Mouse (Mus musculus): ENCODE measurements at regions not wholly inside any gene's neighbourhood (a gene's known extent, or its start where the extent isn't known, plus 50 kb on each side); places are given as distances from the start of the nearest gene placed in this dataset.

GRCm38 (mm10) chr12:96748868-96749615, 1057.0 kb downstream of the Flrt2 start:
- no peaks in the 10 kb centered on the region for H3K36me3 ChIP-seq (ENCODE audit: control insufficient read depth, insufficient read depth, low read length)
- H3K9me3 ChIP-seq (ENCODE audit: control insufficient read depth, low read length) = no peaks in the 10 kb centered on the region
- no peaks in the 10 kb centered on the region for H3K4me1 ChIP-seq (ENCODE audit: control insufficient read depth, insufficient read depth, low read length)
- H3K9ac ChIP-seq (ENCODE audit: low read length) = no peak overlapping the region
- no peak for DNase-seq (ENCODE audit: low spot score, missing footprints)
- WGBS = 83% methylated on average over 5 of the region's 5 CpGs
- no peak overlapping the region for H3K4me3 ChIP-seq (ENCODE audit: low read depth, low read length)
- ATAC-seq (ENCODE audit: low FRiP score) = no peak
- H3K27ac ChIP-seq (ENCODE audit: low read depth, low read length) = no peak overlapping the region
- no peak overlapping the region for H3K4me2 ChIP-seq
- H3K27me3 ChIP-seq (ENCODE audit: control insufficient read depth, insufficient read depth, low read length) = no peaks in the 10 kb centered on the region

- Histone ChIP-seq H3K27me3 (ENCODE audit: control insufficient read depth, insufficient read depth, low read length) (no peaks in the 10 kb centered on the region), H3K27ac (ENCODE audit: low read depth, low read length) (no peak overlapping the region), H3K4me3 (ENCODE audit: low read depth, low read length) (no peak overlapping the region), H3K9me3 (ENCODE audit: control insufficient read depth, low read length) (no peaks in the 10 kb centered on the region), H3K36me3 (ENCODE audit: control insufficient read depth, insufficient read depth, low read length) (no peaks in the 10 kb centered on the region), H3K4me1 (ENCODE audit: control insufficient read depth, insufficient read depth, low read length) (no peaks in the 10 kb centered on the region), H3K4me2 (no peak overlapping the region), H3K9ac (ENCODE audit: low read length) (no peak overlapping the region)
- ATAC-seq (ENCODE audit: low FRiP score) (peak; percentile 68), DNase-seq (ENCODE audit: low spot score, missing footprints) (peak; percentile 86)
- 25% methylated on average over 5 of the region's 5 CpGs for WGBS
Observed at GRCm38 (mm10) chr12:96754714-96755113, 1062.7 kb downstream of the Flrt2 start.

- H3K4me3 ChIP-seq (ENCODE audit: low read depth, low read length) = no peak overlapping the region
- no peaks in the 10 kb centered on the region for H3K27me3 ChIP-seq (ENCODE audit: control insufficient read depth, insufficient read depth, low read length)
- DNase-seq (ENCODE audit: low spot score, missing footprints) (no peak), ATAC-seq (ENCODE audit: low FRiP score) (no peak)
- H3K27ac ChIP-seq (ENCODE audit: low read depth, low read length) = no peak overlapping the region
- WGBS = 63% methylated on average over 5 of the region's 5 CpGs
- no peak overlapping the region for H3K4me2 ChIP-seq
- H3K9me3 ChIP-seq (ENCODE audit: control insufficient read depth, low read length) = no peaks in the 10 kb centered on the region
- no peaks in the 10 kb centered on the region; the same call in 1 of the 2 replicates for H3K4me1 ChIP-seq (ENCODE audit: control insufficient read depth, insufficient read depth, low read length)
- H3K9ac ChIP-seq (ENCODE audit: low read length) = no peak overlapping the region
- H3K36me3 ChIP-seq (ENCODE audit: control insufficient read depth, insufficient read depth, low read length) = no peaks in the 10 kb centered on the region
Observed at GRCm38 (mm10) chr12:96763153-96763552, 1071.1 kb downstream of the Flrt2 start.

GRCm38 (mm10) chr12:96763621-96764020, 1071.6 kb downstream of the Flrt2 start:
- Histone ChIP-seq H3K27ac (ENCODE audit: low read depth, low read length) (no peak overlapping the region), H3K27me3 (ENCODE audit: control insufficient read depth, insufficient read depth, low read length) (no peaks in the 10 kb centered on the region), H3K9me3 (ENCODE audit: control insufficient read depth, low read length) (no peaks in the 10 kb centered on the region), H3K4me1 (ENCODE audit: control insufficient read depth, insufficient read depth, low read length) (no peaks in the 10 kb centered on the region; the same call in 1 of the 2 replicates), H3K9ac (ENCODE audit: low read length) (no peak overlapping the region), H3K4me3 (ENCODE audit: low read depth, low read length) (no peak overlapping the region), H3K4me2 (no peak overlapping the region), H3K36me3 (ENCODE audit: control insufficient read depth, insufficient read depth, low read length) (no peaks in the 10 kb centered on the region)
- WGBS = 84% methylated on average over 2 of the region's 2 CpGs
- ATAC-seq (ENCODE audit: low FRiP score) (no peak), DNase-seq (ENCODE audit: low spot score, missing footprints) (no peak)

GRCm38 (mm10) chr12:96764186-96764585, 1072.2 kb downstream of the Flrt2 start:
- DNase-seq (ENCODE audit: low spot score, missing footprints) = no peak
- H3K27ac ChIP-seq (ENCODE audit: low read depth, low read length) = no peak overlapping the region
- no peak overlapping the region for H3K9ac ChIP-seq (ENCODE audit: low read length)
- no peaks in the 10 kb centered on the region; the same call in 1 of the 2 replicates for H3K4me1 ChIP-seq (ENCODE audit: control insufficient read depth, insufficient read depth, low read length)
- H3K9me3 ChIP-seq (ENCODE audit: control insufficient read depth, low read length) = no peaks in the 10 kb centered on the region
- no peak overlapping the region for H3K4me2 ChIP-seq
- ATAC-seq (ENCODE audit: low FRiP score) = no peak
- no peak overlapping the region for H3K4me3 ChIP-seq (ENCODE audit: low read depth, low read length)
- H3K27me3 ChIP-seq (ENCODE audit: control insufficient read depth, insufficient read depth, low read length) = no peaks in the 10 kb centered on the region
- no peaks in the 10 kb centered on the region for H3K36me3 ChIP-seq (ENCODE audit: control insufficient read depth, insufficient read depth, low read length)

GRCm38 (mm10) chr12:96771222-96771621, 1079.2 kb downstream of the Flrt2 start:
- no peak for DNase-seq (ENCODE audit: low spot score, missing footprints)
- H3K4me1 ChIP-seq (ENCODE audit: control insufficient read depth, insufficient read depth, low read length) = no peaks in the 10 kb centered on the region
- no peaks in the 10 kb centered on the region for H3K36me3 ChIP-seq (ENCODE audit: control insufficient read depth, insufficient read depth, low read length)
- ATAC-seq (ENCODE audit: low FRiP score) = no peak
- no peaks in the 10 kb centered on the region for H3K9me3 ChIP-seq (ENCODE audit: control insufficient read depth, low read length)
- H3K9ac ChIP-seq (ENCODE audit: low read length) = no peak overlapping the region
- H3K4me2 ChIP-seq = no peak overlapping the region
- WGBS = 81% methylated on average over 3 of the region's 3 CpGs
- H3K27me3 ChIP-seq (ENCODE audit: control insufficient read depth, insufficient read depth, low read length) = no peaks in the 10 kb centered on the region
- H3K27ac ChIP-seq (ENCODE audit: low read depth, low read length) = no peak overlapping the region
- no peak overlapping the region for H3K4me3 ChIP-seq (ENCODE audit: low read depth, low read length)

GRCm38 (mm10) chr12:96821376-96821775, 1129.3 kb downstream of the Flrt2 start:
- ATAC-seq (ENCODE audit: low FRiP score) = no peak
- H3K4me1 ChIP-seq (ENCODE audit: control insufficient read depth, insufficient read depth, low read length) = no peaks in the 10 kb centered on the region
- no peaks in the 10 kb centered on the region for H3K27me3 ChIP-seq (ENCODE audit: control insufficient read depth, insufficient read depth, low read length)
- no peaks in the 10 kb centered on the region for H3K36me3 ChIP-seq (ENCODE audit: control insufficient read depth, insufficient read depth, low read length)
- no peak overlapping the region for H3K4me2 ChIP-seq
- no peak overlapping the region for H3K4me3 ChIP-seq (ENCODE audit: low read depth, low read length)
- 80% methylated on average over 1 of the region's 1 CpGs for WGBS
- H3K9ac ChIP-seq (ENCODE audit: low read length) = no peak overlapping the region
- no peak for DNase-seq (ENCODE audit: low spot score, missing footprints)
- H3K27ac ChIP-seq (ENCODE audit: low read depth, low read length) = no peak overlapping the region
- H3K9me3 ChIP-seq (ENCODE audit: control insufficient read depth, low read length) = no peaks in the 10 kb centered on the region

- Histone ChIP-seq H3K9me3 (ENCODE audit: control insufficient read depth, low read length) (no peaks in the 10 kb centered on the region), H3K27me3 (ENCODE audit: control insufficient read depth, insufficient read depth, low read length) (no peaks in the 10 kb centered on the region), H3K27ac (ENCODE audit: low read depth, low read length) (no peak overlapping the region), H3K9ac (ENCODE audit: low read length) (no peak overlapping the region), H3K4me3 (ENCODE audit: low read depth, low read length) (no peak overlapping the region), H3K36me3 (ENCODE audit: control insufficient read depth, insufficient read depth, low read length) (no peaks in the 10 kb centered on the region), H3K4me1 (ENCODE audit: control insufficient read depth, insufficient read depth, low read length) (no peaks in the 10 kb centered on the region), H3K4me2 (no peak overlapping the region)
- DNase-seq (ENCODE audit: low spot score, missing footprints) (no peak), ATAC-seq (ENCODE audit: low FRiP score) (no peak)
- whole genome bisulfite sequencing = 88% methylated on average over 1 of the region's 1 CpGs
Observed at GRCm38 (mm10) chr12:96828415-96828814, 1136.4 kb downstream of the Flrt2 start.

All from midbrain, embryonic 11.5 days (tissue).